In the genomic region with DNA sequence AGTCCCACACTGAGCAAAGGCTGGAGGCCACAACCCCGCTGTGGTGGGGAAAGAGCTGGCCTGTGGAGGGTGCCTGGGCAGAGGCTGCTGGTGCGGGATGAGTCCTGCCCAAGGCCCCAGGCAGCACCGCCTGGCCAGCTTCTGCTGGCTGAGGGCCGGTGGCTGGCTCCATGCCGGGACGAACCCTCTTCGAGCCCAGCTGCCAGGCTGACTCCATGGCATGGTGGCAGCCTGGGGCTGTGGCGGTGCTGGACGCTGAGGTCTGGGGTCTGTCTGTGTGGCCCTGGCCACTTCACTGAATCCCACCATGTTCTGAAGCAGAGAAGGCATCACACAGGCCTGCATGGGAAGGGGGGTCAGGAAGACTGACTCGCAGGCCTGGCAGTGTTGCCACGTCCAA, we compare ENCODE assay signal across 19 mouse cellular contexts. TPM values are rescaled to one million over a fixed set of nuclear protein-coding genes. Genes with fewer than 3 reads are reported as not detected.
A peak's percentile ranks its signal among the peaks of the same experiment; 100 is the strongest.
DNase-seq lines count a peak whose midpoint lies in the region; ATAC-seq and TF ChIP-seq lines count a peak whose summit lies in the region.
"Had no signal": no experiment of that assay in that cellular context is flagged by ENCODE, and none has a peak within 500 bp of the region (broad histone marks: within the 10 kb centered on the region; RNA-seq: fewer than 3 reads in every experiment).

No protein-coding gene starts in this region.

- H3K9me3 ChIP-seq in E14TG2a.4 (ENCODE audit: low read length): peaks cover 12% of the 10 kb centered on the region
- H3K9me3 ChIP-seq: embryonic facial prominence, embryonic 12.5 days; heart, embryonic 12.5 days; limb, embryonic 10.5 days; liver, embryonic 13.5 days; lung, embryonic 15.5 days; midbrain, embryonic 12.5 days; neural tube, embryonic 13.5 days had no signal

- H3K4me3 ChIP-seq in kidney, adult 2 months (ENCODE audit: insufficient read depth, low read depth, low read length): no peak overlapping the region
- H3K4me3 ChIP-seq in E14TG2a.4 (replicated peaks; ENCODE audit: low read length): peak overlapping the region; percentile 66
- H3K4me3 ChIP-seq: embryonic facial prominence, embryonic 12.5 days; heart, embryonic 12.5 days; layer of hippocampus, adult 2 months; limb, embryonic 10.5 days; liver, embryonic 13.5 days; lung, embryonic 15.5 days; midbrain, embryonic 12.5 days; neural tube, embryonic 13.5 days had no signal

- no peaks in the 10 kb centered on the region; the same call in 1 of the 2 replicates for H3K36me3 ChIP-seq in kidney, adult 2 months (ENCODE audit: control insufficient read depth, insufficient read depth, low read length)
- peaks cover 78% of the 10 kb centered on the region for H3K36me3 ChIP-seq in E14TG2a.4 (ENCODE audit: insufficient read depth, low read length)

- no peaks in the 10 kb centered on the region for H3K4me1 ChIP-seq in kidney, adult 2 months (ENCODE audit: control insufficient read depth, insufficient read depth, low read length)
- H3K4me1 ChIP-seq in E14TG2a.4 (replicated peaks; ENCODE audit: low read depth, low read length): peaks cover 30% of the 10 kb centered on the region
- H3K4me1 ChIP-seq: embryonic facial prominence, embryonic 12.5 days; heart, embryonic 12.5 days; limb, embryonic 10.5 days; lung, embryonic 15.5 days; midbrain, embryonic 12.5 days; neural tube, embryonic 13.5 days had no signal

- TF ChIP-seq POLR2A in kidney, adult 2 months (IDR thresholded peaks at IDR 0.05; ENCODE audit: low read depth, low read length): no peak

- no peak for TF ChIP-seq CTCF in kidney, adult 2 months (conservative IDR thresholded peaks at IDR 0.05; ENCODE audit: insufficient read depth, insufficient read length, low read depth, low read length)
- no peak for TF ChIP-seq CTCF in E14TG2a.4 (conservative IDR thresholded peaks at IDR 0.05; ENCODE audit: low read length)

- WGBS in kidney, adult 2 months: 91% methylated on average over 11 of the region's 11 CpGs

- no peak for ATAC-seq in frontal cortex, adult (ENCODE audit: low TSS enrichment)
- ATAC-seq: inflammation-experienced regulatory T-cells, adult 6 months had no signal

- no peak overlapping the region for H3K27ac ChIP-seq in kidney, adult 2 months (ENCODE audit: insufficient read depth, low read depth, low read length)
- H3K27ac ChIP-seq: embryonic facial prominence, embryonic 12.5 days; layer of hippocampus, adult 2 months; limb, embryonic 10.5 days; liver, embryonic 13.5 days; lung, embryonic 15.5 days; midbrain, embryonic 12.5 days; neural tube, embryonic 13.5 days had no signal

- H3K27me3 ChIP-seq in kidney, adult 2 months (replicated peaks; ENCODE audit: control insufficient read depth, insufficient read depth, low read length): no peaks in the 10 kb centered on the region
- H3K27me3 ChIP-seq in E14TG2a.4 (ENCODE audit: insufficient read depth, low read length): peaks cover 7% of the 10 kb centered on the region
- H3K27me3 ChIP-seq: embryonic facial prominence, embryonic 12.5 days; heart, embryonic 12.5 days; liver, embryonic 13.5 days; lung, embryonic 15.5 days; neural tube, embryonic 13.5 days had no signal

- peak; percentile 54 to 71 for DNase-seq in cerebellum, postnatal 25 days
- no peak for DNase-seq in cerebellum, adult 11 months
- peak; percentile 7 for DNase-seq in kidney, postnatal 10 days
- no peak for DNase-seq in kidney, adult 2 months
- peak; percentile 23 to 52 for DNase-seq in cerebellum, postnatal 4 days (ENCODE audit: low spot score in 2 of 2)
- DNase-seq: liver, embryonic 13.5 days; right cerebral cortex, postnatal 25 days; thymus, adult 18-20 months had no signal

RNA-seq across cellular contexts. Expression of a gene that starts 7.2 kb away (rescaled TPM):
- polyA plus RNA-seq in kidney, adult 2 months (2012; rRNA removed): 58.1 and 66.2 TPM in 2 replicates

RNA-seq across cellular contexts. Expression of a gene that starts 14.3 kb away (rescaled TPM):
- polyA plus RNA-seq in kidney, adult 2 months (2012; rRNA removed): 35.0 and 45.0 TPM in 2 replicates

RNA-seq across cellular contexts. Expression of a gene that starts 46.4 kb away (rescaled TPM):
- 0.05 TPM in 1 of 2 replicates, not detected in the other for polyA plus RNA-seq in kidney, adult 2 months (2012; rRNA removed)
- polyA plus RNA-seq: embryonic facial prominence, embryonic 12.5 days; heart, embryonic 12.5 days; inflammation-experienced regulatory T-cells, adult 6 months; kidney, embryonic 16.5 days; limb, embryonic 10.5 days; liver, embryonic 13.5 days; lung, embryonic 15.5 days; midbrain, embryonic 12.5 days; neural tube, embryonic 13.5 days had no signal

Comparison
In these comparisons a context has a peak if more than half of its experiments do, and no peak if none do; other contexts are left out.
1. DNase-seq: peak in cerebellum, postnatal 25 days (2 of 2), kidney, postnatal 10 days (single experiment) and cerebellum, postnatal 4 days (2 of 2); none in cerebellum, adult 11 months (single experiment) and kidney, adult 2 months (single experiment).